Mouse (Mus musculus): ENCODE results near the gene Cacna1c. TPM values are rescaled to one million over a fixed set of nuclear protein-coding genes. Genes with fewer than 3 reads are reported as not detected.

Cacna1c gene
- polyA plus RNA-seq, 1 experiment from 2014 or later, result 2.3 TPM

- TF ChIP-seq EP300 (optimal IDR thresholded peaks at IDR 0.05) (no peak), CTCF (IDR thresholded peaks at IDR 0.05; ENCODE audit: low read depth) (no peak)
- Histone ChIP-seq H3K4me2 (replicated peaks; ENCODE audit: low read depth) (no peak overlapping the region), H3K27ac (replicated peaks) (no peak overlapping the region), H3K9me3 (ENCODE audit: control insufficient read depth, low read length) (no peaks in the 10 kb centered on the region), H3K4me1 (replicated peaks; ENCODE audit: control insufficient read depth, insufficient read depth) (no peaks in the 10 kb centered on the region), H3K9ac (ENCODE audit: low read length) (no peak overlapping the region), H3K4me3 (ENCODE audit: low read depth, low read length) (no peak overlapping the region), H3K36me3 (ENCODE audit: control insufficient read depth, insufficient read depth, low read length) (no peaks in the 10 kb centered on the region), H3K27me3 (ENCODE audit: control insufficient read depth, insufficient read depth, low read length) (no peaks in the 10 kb centered on the region)
- no peak for DNase-seq (ENCODE audit: low spot score)
- 87% methylated on average over 7 of the region's 7 CpGs for WGBS
- no peak for ATAC-seq (ENCODE audit: low FRiP score, low TSS enrichment)
Measured at GRCm38 (mm10) chr6:118867384-118867783, 328.8 kb downstream of the Cacna1c start.

DNA sequence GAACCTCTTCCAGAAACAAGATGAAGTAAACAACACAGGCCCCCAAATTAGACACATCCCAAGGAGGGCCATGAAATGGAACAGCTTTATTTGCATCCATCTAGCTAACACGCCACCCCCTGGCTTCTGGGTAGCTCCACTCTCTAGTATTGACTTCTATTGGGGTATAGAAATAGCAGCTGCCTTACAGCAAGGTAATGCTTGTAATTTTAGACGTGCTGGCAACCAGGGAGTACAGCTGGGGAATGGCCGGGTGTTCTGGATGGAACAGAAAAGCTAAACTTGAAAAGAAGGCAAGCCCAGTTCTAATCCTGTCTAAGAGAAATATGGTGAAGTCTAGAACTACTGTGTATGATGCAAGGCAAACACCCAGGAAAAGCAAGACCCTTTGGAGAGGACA is 329.3 kb downstream of the Cacna1c start:
- H3K4me2 ChIP-seq (replicated peaks; ENCODE audit: low read depth), result no peak overlapping the region
- TF ChIP-seq EP300 (optimal IDR thresholded peaks at IDR 0.05), result no peak
- no peak for TF ChIP-seq CTCF (IDR thresholded peaks at IDR 0.05; ENCODE audit: low read depth)
- no peak overlapping the region for H3K27ac ChIP-seq (replicated peaks)
- no peaks in the 10 kb centered on the region for H3K4me1 ChIP-seq (replicated peaks; ENCODE audit: control insufficient read depth, insufficient read depth)
- no peak overlapping the region for H3K9ac ChIP-seq (ENCODE audit: low read length)
- 53% methylated on average over 3 of the region's 3 CpGs for WGBS
- H3K4me3 ChIP-seq (ENCODE audit: low read depth, low read length), result no peak overlapping the region
- no peaks in the 10 kb centered on the region for H3K36me3 ChIP-seq (ENCODE audit: control insufficient read depth, insufficient read depth, low read length)
- DNase-seq (ENCODE audit: low spot score), result no peak
- no peaks in the 10 kb centered on the region for H3K9me3 ChIP-seq (ENCODE audit: control insufficient read depth, low read length)
- ATAC-seq (ENCODE audit: low FRiP score, low TSS enrichment), result no peak
- no peaks in the 10 kb centered on the region for H3K27me3 ChIP-seq (ENCODE audit: control insufficient read depth, insufficient read depth, low read length)

DNA sequence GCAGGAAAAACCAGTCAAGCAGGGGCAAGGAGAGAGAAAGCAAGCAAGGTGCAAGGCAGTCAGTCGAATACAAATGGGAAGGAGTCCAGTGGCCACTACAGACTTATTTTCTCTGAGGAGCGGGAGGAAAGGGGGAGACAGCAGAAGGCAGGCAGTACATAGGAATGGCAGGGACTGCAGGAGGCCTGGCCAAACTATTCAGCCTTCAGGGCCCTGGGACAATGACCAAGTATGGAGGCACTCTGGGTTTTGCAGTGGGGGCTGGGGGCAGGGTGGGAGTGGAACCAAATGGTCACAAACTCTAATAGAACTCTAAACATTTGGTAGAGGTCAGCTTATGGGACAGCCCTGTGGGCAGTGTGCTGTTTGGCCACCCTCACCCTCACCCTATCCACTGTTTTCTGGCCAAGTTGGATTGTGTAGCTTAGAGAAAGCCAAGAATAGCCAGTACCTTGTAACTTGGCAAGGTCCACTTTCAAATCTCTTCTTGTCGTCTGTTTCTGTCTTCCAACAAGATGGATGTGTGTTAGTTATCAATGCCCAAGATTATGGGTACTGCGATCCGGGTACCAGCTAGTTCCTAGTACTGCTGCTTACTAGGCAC is 330.3 kb downstream of the Cacna1c start:
- Histone ChIP-seq H3K4me1 (replicated peaks; ENCODE audit: control insufficient read depth, insufficient read depth) (no peaks in the 10 kb centered on the region), H3K4me2 (replicated peaks; ENCODE audit: low read depth) (no peak overlapping the region), H3K9me3 (ENCODE audit: control insufficient read depth, low read length) (no peaks in the 10 kb centered on the region), H3K9ac (ENCODE audit: low read length) (no peak overlapping the region), H3K4me3 (ENCODE audit: low read depth, low read length) (no peak overlapping the region), H3K27me3 (ENCODE audit: control insufficient read depth, insufficient read depth, low read length) (no peaks in the 10 kb centered on the region), H3K36me3 (ENCODE audit: control insufficient read depth, insufficient read depth, low read length) (no peaks in the 10 kb centered on the region), H3K27ac (replicated peaks) (0 out of 2 replicates have a peak overlapping the region, but pooled peaks have one; percentile 30)
- 69% methylated on average over 5 of the region's 5 CpGs for WGBS
- ATAC-seq (ENCODE audit: low FRiP score, low TSS enrichment) (no peak), DNase-seq (ENCODE audit: low spot score) (no peak)
- TF ChIP-seq EP300 (optimal IDR thresholded peaks at IDR 0.05) (no peak), CTCF (IDR thresholded peaks at IDR 0.05; ENCODE audit: low read depth) (no peak)

DNA sequence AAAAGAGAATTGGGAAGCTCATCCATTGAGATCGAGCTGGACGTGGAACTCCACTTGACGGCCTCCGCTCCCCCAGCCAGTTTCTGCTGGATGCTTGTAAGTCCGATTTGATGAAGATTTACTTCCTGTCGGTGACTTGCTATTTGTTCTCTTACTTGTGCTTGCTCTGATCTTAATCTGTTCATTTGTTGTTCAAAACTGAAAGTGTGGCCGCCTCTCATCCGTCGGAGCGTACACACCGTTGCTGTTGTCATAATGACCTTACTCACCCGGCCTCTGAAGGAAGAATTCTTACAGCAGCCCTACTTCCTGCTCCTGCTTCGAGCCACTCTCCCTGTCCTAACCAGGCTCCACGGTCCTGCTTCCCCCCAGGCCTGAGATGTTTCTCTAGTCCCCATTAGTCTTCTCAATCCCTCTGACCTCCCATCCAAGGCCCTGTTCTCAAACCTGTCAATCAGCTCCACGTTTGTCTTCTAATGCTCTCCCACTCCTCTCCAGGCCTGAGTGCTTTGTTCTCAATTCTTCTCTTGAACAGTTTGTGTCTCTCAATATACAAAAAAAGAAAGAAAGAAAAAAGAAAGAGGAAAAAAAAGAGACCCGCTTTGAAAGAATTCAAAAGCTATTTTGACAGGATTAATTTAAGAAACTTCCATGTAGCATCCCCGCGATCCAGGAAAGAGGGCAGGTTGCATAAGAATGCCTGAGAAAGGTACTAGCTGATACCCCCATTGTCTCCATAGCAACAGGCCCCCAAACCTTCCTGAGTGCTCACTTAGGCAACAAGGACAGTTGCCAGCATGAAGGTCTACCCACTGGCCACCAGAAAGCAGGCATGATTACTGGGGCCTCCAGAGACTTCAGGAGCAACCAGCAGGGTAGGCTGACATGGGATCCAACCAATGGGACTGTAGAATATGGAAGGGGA is 331.3 kb downstream of the Cacna1c start:
- no peaks in the 10 kb centered on the region for H3K36me3 ChIP-seq (ENCODE audit: control insufficient read depth, insufficient read depth, low read length)
- H3K27ac ChIP-seq (replicated peaks), result no peak overlapping the region
- no peak overlapping the region for H3K4me3 ChIP-seq (ENCODE audit: low read depth, low read length)
- WGBS, result 54% methylated on average over 18 of the region's 18 CpGs
- H3K9ac ChIP-seq (ENCODE audit: low read length), result no peak overlapping the region
- no peak overlapping the region for H3K4me2 ChIP-seq (replicated peaks; ENCODE audit: low read depth)
- H3K27me3 ChIP-seq (ENCODE audit: control insufficient read depth, insufficient read depth, low read length), result no peaks in the 10 kb centered on the region
- ATAC-seq (ENCODE audit: low FRiP score, low TSS enrichment), result no peak
- H3K4me1 ChIP-seq (replicated peaks; ENCODE audit: control insufficient read depth, insufficient read depth), result no peaks in the 10 kb centered on the region
- no peak for DNase-seq (ENCODE audit: low spot score)
- no peak for TF ChIP-seq EP300 (optimal IDR thresholded peaks at IDR 0.05)
- no peak for TF ChIP-seq CTCF (IDR thresholded peaks at IDR 0.05; ENCODE audit: low read depth)
- H3K9me3 ChIP-seq (ENCODE audit: control insufficient read depth, low read length), result no peaks in the 10 kb centered on the region

DNA sequence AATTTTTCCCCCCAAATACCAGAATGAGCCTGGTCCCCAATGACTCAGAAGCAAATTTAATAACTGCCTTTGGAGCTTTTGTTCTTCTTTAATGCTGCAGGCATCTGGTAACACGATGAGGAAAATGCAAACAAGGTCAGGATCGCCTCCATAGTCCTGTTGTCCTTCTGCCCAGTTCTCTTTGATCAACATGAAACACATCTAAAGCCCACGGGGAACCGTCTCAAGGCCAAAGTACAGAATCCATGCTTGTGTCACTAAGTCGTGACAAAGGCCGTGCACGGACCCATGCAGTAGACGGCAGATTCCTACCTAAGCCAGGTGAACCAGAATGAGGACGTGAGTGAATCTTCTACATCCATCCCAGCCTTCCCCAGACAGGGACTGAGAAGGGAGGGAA is 333.5 kb downstream of the Cacna1c start:
- Histone ChIP-seq H3K4me2 (replicated peaks; ENCODE audit: low read depth) (no peak overlapping the region), H3K27me3 (ENCODE audit: control insufficient read depth, insufficient read depth, low read length) (no peaks in the 10 kb centered on the region), H3K9ac (ENCODE audit: low read length) (no peak overlapping the region), H3K27ac (replicated peaks) (no peak overlapping the region), H3K9me3 (ENCODE audit: control insufficient read depth, low read length) (no peaks in the 10 kb centered on the region), H3K4me1 (replicated peaks; ENCODE audit: control insufficient read depth, insufficient read depth) (no peaks in the 10 kb centered on the region), H3K36me3 (ENCODE audit: control insufficient read depth, insufficient read depth, low read length) (no peaks in the 10 kb centered on the region), H3K4me3 (ENCODE audit: low read depth, low read length) (no peak overlapping the region)
- no peak for TF ChIP-seq EP300 (optimal IDR thresholded peaks at IDR 0.05)
- no peak for TF ChIP-seq CTCF (IDR thresholded peaks at IDR 0.05; ENCODE audit: low read depth)
- DNase-seq (ENCODE audit: low spot score) (no peak), ATAC-seq (ENCODE audit: low FRiP score, low TSS enrichment) (no peak)
- WGBS, result 85% methylated on average over 9 of the region's 9 CpGs

DNA sequence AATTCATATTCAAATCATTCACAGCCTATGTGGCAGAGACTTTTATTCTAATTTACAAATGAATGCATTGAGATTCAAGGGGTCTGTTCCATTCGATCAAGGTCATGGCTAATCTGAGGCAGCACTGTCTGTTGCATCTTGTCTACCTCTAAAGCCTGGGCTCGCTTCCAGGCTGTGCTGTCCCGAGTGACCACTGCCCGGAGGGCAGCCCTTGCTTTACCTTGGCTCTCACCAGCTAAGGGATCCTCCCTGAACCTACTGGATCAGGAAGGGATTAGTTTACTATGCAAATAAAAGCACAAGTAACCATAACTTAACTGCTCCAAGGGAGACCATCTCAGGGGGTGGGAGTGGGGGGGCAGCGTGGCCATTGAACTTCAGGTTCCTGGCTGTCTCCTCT is 334.1 kb downstream of the Cacna1c start:
- DNase-seq (ENCODE audit: low spot score) (no peak), ATAC-seq (ENCODE audit: low FRiP score, low TSS enrichment) (no peak)
- no peak overlapping the region for H3K4me3 ChIP-seq (ENCODE audit: low read depth, low read length)
- H3K27me3 ChIP-seq (ENCODE audit: control insufficient read depth, insufficient read depth, low read length), result no peaks in the 10 kb centered on the region
- no peaks in the 10 kb centered on the region for H3K4me1 ChIP-seq (replicated peaks; ENCODE audit: control insufficient read depth, insufficient read depth)
- TF ChIP-seq EP300 (optimal IDR thresholded peaks at IDR 0.05) (no peak), CTCF (IDR thresholded peaks at IDR 0.05; ENCODE audit: low read depth) (no peak)
- H3K4me2 ChIP-seq (replicated peaks; ENCODE audit: low read depth), result no peak overlapping the region
- H3K36me3 ChIP-seq (ENCODE audit: control insufficient read depth, insufficient read depth, low read length), result no peaks in the 10 kb centered on the region
- H3K9ac ChIP-seq (ENCODE audit: low read length), result no peak overlapping the region
- no peaks in the 10 kb centered on the region for H3K9me3 ChIP-seq (ENCODE audit: control insufficient read depth, low read length)
- H3K27ac ChIP-seq (replicated peaks), result no peak overlapping the region
- WGBS, result 89% methylated on average over 5 of the region's 5 CpGs
